ENCODE assay signal across 10 mouse cellular contexts in genomic region chr6:126560036-126560435, GRCm38 (mm10). TPM values are rescaled to one million over a fixed set of nuclear protein-coding genes. Genes with fewer than 3 reads are reported as not detected.
DNase-seq lines count a peak whose midpoint lies in the region; ATAC-seq and TF ChIP-seq lines count a peak whose summit lies in the region.
"Had no signal": no experiment of that assay in that cellular context is flagged by ENCODE, and none has a peak within 500 bp of the region (broad histone marks: within the 10 kb centered on the region; RNA-seq: fewer than 3 reads in every experiment).

No protein-coding gene starts in this region.

- peaks cover 5% of the 10 kb centered on the region; the same call in 1 of the 2 replicates for H3K27me3 ChIP-seq in heart, embryonic 10.5 days (ENCODE audit: insufficient read depth, poor library complexity, severe bottlenecking)
- no peaks in the 10 kb centered on the region for H3K27me3 ChIP-seq in lung, postnatal 0 days (replicated peaks; ENCODE audit: insufficient read depth, low read length)
- no peaks in the 10 kb centered on the region for H3K27me3 ChIP-seq in hindbrain, embryonic 15.5 days

- H3K27ac ChIP-seq in heart, embryonic 10.5 days = 0 out of 2 replicates have a peak overlapping the region, but pooled peaks have one; percentile 49
- no peak overlapping the region for H3K27ac ChIP-seq in lung, postnatal 0 days (ENCODE audit: low read length)
- peak overlapping the region; percentile 46 for H3K27ac ChIP-seq in hindbrain, embryonic 15.5 days (replicated peaks)

- no peak for TF ChIP-seq EP300 in lung, postnatal 0 days (IDR thresholded peaks at IDR 0.05)

- no peak overlapping the region for H3K4me3 ChIP-seq in heart, embryonic 10.5 days
- H3K4me3 ChIP-seq in lung, postnatal 0 days (ENCODE audit: low read depth, low read length) = no peak overlapping the region
- no peak overlapping the region for H3K4me3 ChIP-seq in hindbrain, embryonic 15.5 days

- no peaks in the 10 kb centered on the region for H3K9me3 ChIP-seq in heart, embryonic 10.5 days
- no peaks in the 10 kb centered on the region for H3K9me3 ChIP-seq in lung, postnatal 0 days (ENCODE audit: low read length)
- no peaks in the 10 kb centered on the region for H3K9me3 ChIP-seq in hindbrain, embryonic 15.5 days

- no peak for DNase-seq in heart, embryonic 10.5 days (ENCODE audit: low spot score)
- DNase-seq in heart, adult 11 months = no peak
- peak; percentile 16 for DNase-seq in lung, postnatal 0 days (ENCODE audit: low spot score)
- DNase-seq in lung, postnatal 14 days = no peak
- peak; percentile 6 for DNase-seq in yolk sac, embryonic 10.5 days (ENCODE audit: low spot score)
- DNase-seq in left cerebral cortex, adult 11 months (ENCODE audit: low spot score) = no peak

- H3K4me1 ChIP-seq in heart, embryonic 10.5 days = peaks cover 13% of the 10 kb centered on the region
- no peaks in the 10 kb centered on the region for H3K4me1 ChIP-seq in lung, postnatal 0 days (ENCODE audit: insufficient read depth, low read depth, low read length)
- H3K4me1 ChIP-seq in hindbrain, embryonic 15.5 days (replicated peaks) = peaks cover 13% of the 10 kb centered on the region

- no peak overlapping the region for H3K9ac ChIP-seq in lung, postnatal 0 days (replicated peaks; ENCODE audit: low read depth)
- no peak overlapping the region for H3K9ac ChIP-seq in hindbrain, embryonic 15.5 days

- no peak for ATAC-seq in lung, postnatal 0 days
- peak; percentile 31; the same call in 1 of the 2 replicates for ATAC-seq in hindbrain, embryonic 15.5 days (ENCODE audit: low FRiP score, low read depth)
- no peak for ATAC-seq in megakaryocyte, adult 5-6 weeks (ENCODE audit: poor library complexity, severe bottlenecking)

- H3K36me3 ChIP-seq in heart, embryonic 10.5 days = no peaks in the 10 kb centered on the region
- H3K36me3 ChIP-seq in lung, postnatal 0 days (ENCODE audit: insufficient read depth, low read length) = no peaks in the 10 kb centered on the region
- no peaks in the 10 kb centered on the region for H3K36me3 ChIP-seq in hindbrain, embryonic 15.5 days

- no peak overlapping the region for H3K4me2 ChIP-seq in lung, postnatal 0 days (replicated peaks; ENCODE audit: low read depth, low read length)
- H3K4me2 ChIP-seq in hindbrain, embryonic 15.5 days = no peak overlapping the region

- 52% methylated on average over 8 of the region's 8 CpGs for WGBS in heart, embryonic 10.5 days
- WGBS in lung, postnatal 0 days = 40% methylated on average over 8 of the region's 8 CpGs
- WGBS in hindbrain, embryonic 15.5 days = 18% methylated on average over 8 of the region's 8 CpGs

- no peak for TF ChIP-seq CTCF in lung, postnatal 0 days (IDR thresholded peaks at IDR 0.05)

RNA-seq across cellular contexts. Expression of gene Kcna5, which starts 24.8 kb away (rescaled TPM):
- polyA plus RNA-seq in heart, embryonic 10.5 days (2016; fragmentation: Nextera tagmentation; extraction: Ambion mirVana) = 9.3 and 12.8 TPM in 2 replicates
- polyA plus RNA-seq in lung, postnatal 0 days (2015; fragmentation: Nextera tagmentation; extraction: Ambion mirVana) = 1.5 TPM in 2 replicates
- 2.9 and 3.2 TPM in 2 replicates for polyA plus RNA-seq in hindbrain, embryonic 15.5 days (2015; fragmentation: Nextera tagmentation; extraction: Ambion mirVana)
- total RNA-seq in megakaryocyte, adult 5-6 weeks (2015) = not detected in 2 replicates
- total RNA-seq in megakaryocyte, adult 5-6 weeks (2017) = not detected in 2 replicates
- total RNA-seq: granulocyte monocyte progenitor cell, adult 5-6 weeks had no signal
- polyA plus RNA-seq: C2C12 had no signal

Comparison
In these comparisons a context has a peak if more than half of its experiments do, and no peak if none do; other contexts are left out.
1. DNase-seq: peak in lung, postnatal 0 days (single experiment) and yolk sac, embryonic 10.5 days (single experiment); none in heart, embryonic 10.5 days (single experiment), heart, adult 11 months (single experiment), lung, postnatal 14 days (single experiment) and left cerebral cortex, adult 11 months (single experiment).